Mouse (Mus musculus) gastrocnemius, adult 8-10 months (tissue): ENCODE measurements around the gene 3100002H09Rik. TPM values are rescaled to one million over a fixed set of nuclear protein-coding genes. Genes with fewer than 3 reads are reported as not detected.
A peak's percentile ranks its signal among the peaks of the same experiment; 100 is the strongest.

Source experiments
- DNase-seq, 2 experiments: peaks; one replicate each; pipeline ENCODE4 v3.0.0; 2022; ENCODE audit warnings: low spot score in 2 of 2
- total RNA-seq, 4 experiments: library from RNA; stranded (reverse); gene quantifications; 2 replicates each; pipeline ENCODE4 v1.2.4; 2022

3100002H09Rik gene
- total RNA-seq = not detected

GRCm38 (mm10) chr4:124610703-124611102, at the start of gene 3100002H09Rik:
3100002H09Rik (minus strand) TSS chr4:124610803.
- no peak for DNase-seq

GRCm38 (mm10) chr4:124659251-124660217, 48.9 kb upstream of the 3100002H09Rik start:
- DNase-seq = no peak

DNA sequence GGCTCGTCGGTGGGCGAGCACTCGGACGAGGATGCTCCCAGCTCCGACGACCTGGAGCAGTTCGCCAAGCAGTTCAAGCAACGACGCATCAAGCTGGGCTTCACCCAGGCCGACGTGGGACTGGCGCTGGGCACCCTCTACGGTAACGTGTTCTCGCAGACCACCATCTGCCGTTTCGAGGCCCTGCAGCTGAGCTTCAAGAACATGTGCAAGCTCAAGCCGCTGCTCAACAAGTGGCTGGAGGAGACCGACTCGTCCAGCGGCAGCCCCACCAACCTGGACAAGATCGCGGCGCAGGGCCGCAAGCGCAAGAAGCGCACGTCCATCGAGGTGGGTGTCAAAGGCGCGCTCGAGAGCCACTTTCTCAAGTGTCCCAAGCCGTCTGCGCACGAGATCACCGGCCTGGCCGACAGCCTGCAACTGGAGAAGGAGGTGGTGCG, 47.8 kb upstream of the 3100002H09Rik start:
- no peak for DNase-seq

DNA sequence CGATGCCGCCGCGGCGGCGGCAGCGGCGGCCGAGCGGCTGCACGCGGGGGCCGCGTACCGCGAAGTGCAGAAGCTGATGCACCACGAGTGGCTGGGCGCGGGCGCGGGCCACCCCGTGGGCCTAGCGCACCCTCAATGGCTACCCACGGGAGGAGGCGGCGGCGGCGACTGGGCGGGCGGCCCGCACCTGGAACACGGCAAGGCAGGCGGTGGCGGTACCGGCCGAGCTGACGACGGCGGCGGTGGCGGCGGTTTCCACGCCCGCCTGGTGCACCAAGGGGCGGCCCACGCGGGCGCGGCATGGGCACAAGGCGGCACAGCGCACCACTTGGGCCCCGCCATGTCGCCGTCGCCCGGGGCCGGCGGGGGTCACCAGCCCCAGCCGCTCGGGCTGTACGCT, 47.2 kb upstream of the 3100002H09Rik start:
- no peak for DNase-seq

GRCm38 (mm10) chr4:124656854-124657650, 46.4 kb upstream of the 3100002H09Rik start:
- peak; percentile 50 to 68 for DNase-seq

GRCm38 (mm10) chr4:124656518-124656853, 45.9 kb upstream of the 3100002H09Rik start, which contains the start of gene Pou3f1:
Pou3f1 (plus strand) TSS chr4:124656807.
- no peak for DNase-seq

DNA sequence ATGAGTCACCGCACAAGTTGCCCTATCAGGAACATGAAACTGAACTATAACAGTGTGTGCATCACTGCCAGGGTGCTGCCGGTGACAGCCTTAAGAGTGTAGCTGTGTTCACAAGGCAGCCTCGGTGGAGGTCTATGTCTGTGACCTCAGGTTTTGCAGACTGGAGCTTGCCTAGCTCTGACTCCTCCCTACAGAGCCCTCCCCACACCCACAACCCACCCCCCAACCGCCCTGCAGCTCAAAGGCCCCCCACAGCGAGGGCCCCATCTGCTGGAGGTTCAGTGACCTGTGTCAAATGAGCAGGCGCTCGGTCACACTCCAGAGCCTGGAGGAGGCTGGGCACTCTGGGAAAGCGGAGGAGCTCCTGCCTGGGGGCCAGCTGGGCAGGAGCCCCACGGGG, 42.3 kb upstream of the 3100002H09Rik start:
- DNase-seq = no peak

DNA sequence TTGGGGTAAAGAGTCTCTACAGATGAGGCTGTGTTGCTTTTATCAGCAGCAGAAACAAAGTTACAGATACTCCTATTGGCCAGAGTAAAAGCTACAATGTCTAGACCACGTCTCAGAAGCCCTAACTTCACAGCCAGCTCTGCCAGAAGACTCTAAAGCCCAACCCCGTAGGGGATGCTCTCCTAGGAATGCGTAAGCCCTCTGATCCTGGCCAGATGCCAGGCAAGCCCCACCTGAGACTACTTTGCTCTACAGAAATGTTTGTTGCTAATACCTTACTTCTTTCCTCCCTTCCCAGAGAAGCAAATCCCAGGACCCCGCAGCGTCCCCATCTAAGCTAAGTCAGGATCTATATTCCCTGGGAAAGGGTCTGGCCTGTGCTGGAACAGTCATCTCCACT, 37.3 kb upstream of the 3100002H09Rik start:
- DNase-seq = no peak

GRCm38 (mm10) chr4:124646591-124646990, 36.0 kb upstream of the 3100002H09Rik start:
- no peak for DNase-seq

GRCm38 (mm10) chr4:124644974-124645433, 34.4 kb upstream of the 3100002H09Rik start:
- no peak for DNase-seq

- no peak for DNase-seq
Measured at GRCm38 (mm10) chr4:124643859-124644258, 33.3 kb upstream of the 3100002H09Rik start.

- no peak for DNase-seq
Measured at GRCm38 (mm10) chr4:124639715-124640114, 29.1 kb upstream of the 3100002H09Rik start.

DNA sequence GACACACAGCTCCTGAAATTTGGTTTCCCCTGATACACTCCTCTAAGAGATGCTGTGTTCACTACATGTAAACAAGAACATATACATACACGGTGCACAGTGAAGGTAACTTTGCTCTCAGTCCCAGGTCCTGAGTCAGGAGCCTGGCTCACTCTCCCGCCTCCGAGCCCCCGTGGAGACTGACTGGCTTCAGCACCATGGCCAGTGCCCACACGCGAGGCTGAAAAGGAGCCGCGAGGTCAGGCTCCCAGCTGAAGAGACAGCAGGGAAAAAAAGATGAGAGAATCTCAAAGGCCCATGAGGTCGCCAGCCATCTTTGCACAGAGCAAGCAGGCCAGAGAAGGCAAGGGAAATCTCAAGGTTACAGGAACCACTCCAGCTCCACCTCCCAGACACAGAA, 22.7 kb upstream of the 3100002H09Rik start:
- no peak for DNase-seq

DNA sequence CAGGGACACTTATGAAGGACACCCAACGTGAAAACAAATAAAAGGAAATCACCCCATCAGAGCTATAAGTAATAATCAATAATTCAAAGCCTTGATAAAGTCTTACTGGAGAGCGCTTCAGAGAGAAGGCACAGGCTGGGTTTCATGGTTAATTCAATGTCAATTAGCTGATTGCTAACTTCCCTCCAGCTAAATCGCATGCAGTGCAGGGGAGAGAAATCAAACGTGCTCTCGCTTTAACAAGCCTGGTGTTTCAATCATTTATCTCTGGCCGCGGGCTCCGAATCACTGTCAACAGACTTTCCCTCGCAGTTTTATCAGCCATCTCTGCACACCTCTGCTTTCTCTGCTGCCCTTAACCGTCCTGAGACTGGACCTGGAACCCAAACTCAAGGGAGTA, 22.3 kb upstream of the 3100002H09Rik start:
- DNase-seq = no peak

DNA sequence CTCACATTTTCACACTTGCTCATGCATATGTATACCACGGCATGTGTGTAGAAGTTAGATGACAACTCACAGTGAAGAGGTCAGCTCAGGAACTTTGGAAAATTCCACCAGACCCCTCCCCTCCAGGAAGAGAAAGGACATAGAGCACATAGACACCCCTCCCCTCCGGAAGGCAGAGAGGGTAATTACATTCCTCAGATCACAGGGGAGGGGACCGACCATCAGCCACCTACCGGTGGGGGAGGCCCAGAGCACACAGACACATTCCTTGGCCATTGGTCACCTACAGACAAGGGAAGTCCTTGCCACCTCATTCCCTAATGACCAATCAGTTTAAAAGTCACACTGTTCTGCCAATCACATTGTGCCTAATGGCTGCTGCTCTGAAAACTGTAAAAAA, 20.9 kb upstream of the 3100002H09Rik start:
- no peak for DNase-seq

DNA sequence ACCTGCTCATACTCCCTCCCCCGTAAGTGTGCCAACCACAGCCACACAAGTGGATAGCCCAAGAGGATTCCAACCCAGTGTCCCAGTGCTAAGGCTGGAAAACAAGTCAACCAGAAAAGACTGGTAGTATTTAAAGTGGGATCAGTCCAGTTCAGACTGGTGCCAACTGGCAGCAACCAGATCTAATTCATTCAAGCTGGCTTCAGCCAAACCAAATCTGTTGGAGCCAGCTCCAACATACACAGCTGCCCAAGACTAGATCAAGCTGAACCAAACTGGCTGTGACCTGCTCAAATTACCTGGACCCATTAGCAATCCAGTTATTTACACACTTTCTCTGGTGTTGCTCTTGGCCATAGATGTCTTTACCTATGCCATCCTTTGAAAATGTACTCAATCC, 16.2 kb upstream of the 3100002H09Rik start:
- no peak for DNase-seq

DNA sequence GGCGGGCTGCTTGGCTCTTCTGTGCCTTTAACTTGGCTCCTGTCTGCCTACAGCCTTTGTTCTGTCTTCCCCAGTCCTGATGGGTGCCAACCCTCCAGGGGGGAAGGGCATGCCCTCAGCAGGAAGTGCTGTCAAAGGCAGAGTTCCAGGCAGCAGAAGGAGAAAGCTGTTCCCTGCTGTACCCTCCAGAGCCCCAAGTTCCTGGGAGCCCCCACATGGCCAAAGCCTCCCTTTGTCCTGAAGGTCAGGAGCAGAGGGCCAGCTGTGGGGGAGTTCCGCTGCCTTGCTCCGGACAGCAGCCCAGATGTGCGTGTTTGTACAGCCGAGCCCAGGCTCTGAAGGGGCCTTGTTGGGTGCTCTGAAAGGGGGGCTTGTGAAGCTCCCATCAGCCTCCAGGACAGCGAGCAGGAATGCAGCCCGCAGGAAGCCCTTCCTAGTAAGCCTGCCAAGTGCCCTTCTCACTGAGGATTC, 13.5 kb upstream of the 3100002H09Rik start:
- DNase-seq = no peak

DNA sequence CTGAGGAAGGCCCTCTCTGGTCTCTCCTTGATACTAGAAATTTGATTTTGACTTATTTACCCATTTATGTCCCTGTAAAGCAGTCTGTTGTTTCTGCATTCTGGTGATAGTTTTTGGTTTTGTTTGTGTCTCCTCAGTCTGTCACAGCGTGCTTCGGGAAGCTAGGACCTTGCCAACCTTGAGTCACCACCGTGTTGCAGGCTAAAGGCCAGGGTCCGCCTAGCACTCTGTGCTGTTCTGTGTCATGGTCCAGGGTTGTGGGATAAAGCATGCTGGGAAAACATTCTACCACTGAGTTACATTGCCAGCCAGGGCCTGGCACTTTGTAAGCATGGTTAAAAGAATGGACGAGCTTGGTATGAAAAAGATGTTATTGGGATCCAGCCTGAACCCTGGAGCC, 12.0 kb upstream of the 3100002H09Rik start:
- no peak for DNase-seq

DNA sequence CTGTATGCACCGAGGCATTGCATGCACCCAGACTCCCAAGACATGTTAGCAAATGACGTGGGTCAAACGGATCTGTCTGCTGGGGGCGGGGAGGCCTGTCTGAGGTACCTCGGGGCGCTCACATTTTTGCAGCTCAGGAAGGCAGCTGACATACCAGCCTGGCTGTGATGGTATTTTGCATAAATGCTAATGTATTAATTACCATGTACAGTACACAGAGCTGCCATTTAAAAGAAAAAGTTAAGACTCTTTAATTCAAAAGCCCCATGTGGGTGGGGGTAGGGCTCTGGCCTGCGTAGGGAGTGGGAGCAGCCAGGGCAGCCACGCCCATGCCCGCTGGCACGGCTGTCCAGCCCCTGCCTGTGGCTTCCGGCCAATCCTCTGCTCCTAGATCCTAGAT, 10.8 kb upstream of the 3100002H09Rik start:
- DNase-seq = no peak

DNA sequence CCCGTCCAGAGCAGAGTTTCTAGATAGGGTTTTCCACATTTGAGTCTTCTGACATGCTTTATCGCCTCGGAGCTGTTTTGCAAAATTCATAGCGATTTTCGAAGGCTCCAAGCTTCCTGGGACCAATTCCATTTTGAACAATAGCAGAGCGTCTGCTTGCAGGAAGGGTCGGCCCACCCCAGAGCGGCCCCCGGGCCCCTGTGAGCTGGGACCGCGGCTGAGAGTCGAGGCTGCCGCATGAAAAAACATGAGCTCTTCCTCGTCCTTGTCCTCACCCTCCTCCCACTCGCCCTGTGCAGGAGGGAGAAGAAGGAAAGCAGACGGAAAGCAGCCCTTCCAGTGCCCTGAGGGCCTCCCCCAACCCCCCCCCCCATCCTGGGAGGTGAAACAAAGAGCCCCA, 8.0 kb upstream of the 3100002H09Rik start:
- no peak for DNase-seq

DNA sequence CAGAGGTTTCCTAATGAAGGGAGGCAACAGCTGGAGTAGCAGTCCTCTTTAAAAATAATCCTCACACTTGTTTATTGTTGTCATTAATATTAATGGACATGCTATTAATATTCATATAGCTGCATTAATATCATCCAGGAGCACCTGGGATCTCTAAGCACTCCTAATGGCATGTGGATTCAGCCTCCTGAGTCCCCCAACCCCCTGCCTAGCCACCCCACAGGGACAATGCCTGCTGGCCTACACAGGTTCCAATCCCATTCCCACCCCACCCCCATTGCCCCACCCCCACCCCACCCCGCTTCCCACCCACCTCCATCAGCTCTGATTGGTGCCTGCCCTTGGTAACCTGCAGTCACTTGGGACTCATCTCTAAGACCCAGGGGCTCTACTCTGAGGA, 6.0 kb upstream of the 3100002H09Rik start:
- DNase-seq = no peak

- DNase-seq = no peak
Measured at GRCm38 (mm10) chr4:124615986-124616385, 5.4 kb upstream of the 3100002H09Rik start.
